Mouse (Mus musculus): ENCODE measurements around the gene Gm29289. TPM values are rescaled to one million over a fixed set of nuclear protein-coding genes. Genes with fewer than 3 reads are reported as not detected.

The Gm29289 gene
- not detected in 4 replicates for total RNA-seq (2023; ENCODE audit: inconsistent age)

DNA sequence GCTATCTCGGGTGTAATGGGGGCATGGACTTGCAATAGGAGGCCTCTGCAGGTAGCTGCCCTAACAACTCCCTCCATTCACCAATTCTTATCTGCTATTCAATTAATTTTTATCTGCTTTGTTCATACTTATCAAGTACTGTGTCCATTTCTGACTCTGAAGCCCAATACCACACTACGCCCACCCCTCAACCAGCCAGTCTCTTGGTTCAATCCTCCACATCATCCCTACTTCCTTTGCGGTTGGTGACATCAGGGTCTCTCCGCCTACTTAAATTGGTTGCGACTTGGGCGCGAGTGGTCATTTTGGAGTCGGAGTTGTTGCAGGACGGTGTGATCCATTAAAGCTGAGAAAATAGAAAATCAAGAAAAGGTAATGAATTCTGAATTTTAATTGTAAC is at the start of gene Gm29289:
Gene Gm29289 (plus strand): TSS at position 301 of the 400 bp plus-strand sequence.

DNA sequence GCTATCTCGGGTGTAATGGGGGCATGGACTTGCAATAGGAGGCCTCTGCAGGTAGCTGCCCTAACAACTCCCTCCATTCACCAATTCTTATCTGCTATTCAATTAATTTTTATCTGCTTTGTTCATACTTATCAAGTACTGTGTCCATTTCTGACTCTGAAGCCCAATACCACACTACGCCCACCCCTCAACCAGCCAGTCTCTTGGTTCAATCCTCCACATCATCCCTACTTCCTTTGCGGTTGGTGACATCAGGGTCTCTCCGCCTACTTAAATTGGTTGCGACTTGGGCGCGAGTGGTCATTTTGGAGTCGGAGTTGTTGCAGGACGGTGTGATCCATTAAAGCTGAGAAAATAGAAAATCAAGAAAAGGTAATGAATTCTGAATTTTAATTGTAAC is 31.7 kb upstream of the Gm29289 start, which contains the start of gene Gm10352:
Gene Gm10352 (plus strand): TSS at position 301 of the 400 bp plus-strand sequence.

Other genes with a start within 250 kb of the Gm29289 start
- gene H2al2b, start 211.9 kb upstream of the Gm29289 start, total RNA-seq (2023; ENCODE audit: inconsistent age): not detected in 4 replicates
- gene Gm4064, start 136.4 kb upstream of the Gm29289 start, total RNA-seq (2023; ENCODE audit: inconsistent age): not detected in 4 replicates
- not detected in 4 replicates for gene Rbmy, start 101.9 kb upstream of the Gm29289 start, total RNA-seq (2023; ENCODE audit: inconsistent age)
- gene Gm10256, start 101.9 kb upstream of the Gm29289 start, total RNA-seq (2023; ENCODE audit: inconsistent age): not detected in 4 replicates
- not detected in 4 replicates for gene Gm10352, start 31.6 kb upstream of the Gm29289 start, total RNA-seq (2023; ENCODE audit: inconsistent age)

Measured in B cell, adult (primary cell).